Mouse (Mus musculus): ENCODE data around the gene Gm47189.
"Not testable (repeated sequence)": the region's sequence is repeated elsewhere in the genome, so short reads cannot be mapped to it uniquely, and the experiment has no call there.

The Gm47189 gene

GRCm38 (mm10) chr14:41772341-41772740 lies at the start of gene Gm47189:
TSS of gene Gm47189 (minus strand) at chr14:41772441.
- DNase-seq: not testable (repeated sequence)

- DNase-seq: peak in 1 of 2 experiments; percentile 1
Measured at GRCm38 (mm10) chr14:41755931-41756330, 16.3 kb downstream of the Gm47189 start.

GRCm38 (mm10) chr14:41750514-41750913 lies 21.7 kb downstream of the Gm47189 start, which contains the start of gene Gm7929:
TSS of gene Gm7929 (minus strand) at chr14:41750614.
- DNase-seq: not testable (repeated sequence)

- not testable (repeated sequence) for DNase-seq
Measured at GRCm38 (mm10) chr14:41723437-41723836, 48.8 kb downstream of the Gm47189 start.

GRCm38 (mm10) chr14:41717180-41717579 lies 55.1 kb downstream of the Gm47189 start:
- not testable (repeated sequence) for DNase-seq

Measured in kidney, adult 8-10 months (tissue).